In the genomic region with DNA sequence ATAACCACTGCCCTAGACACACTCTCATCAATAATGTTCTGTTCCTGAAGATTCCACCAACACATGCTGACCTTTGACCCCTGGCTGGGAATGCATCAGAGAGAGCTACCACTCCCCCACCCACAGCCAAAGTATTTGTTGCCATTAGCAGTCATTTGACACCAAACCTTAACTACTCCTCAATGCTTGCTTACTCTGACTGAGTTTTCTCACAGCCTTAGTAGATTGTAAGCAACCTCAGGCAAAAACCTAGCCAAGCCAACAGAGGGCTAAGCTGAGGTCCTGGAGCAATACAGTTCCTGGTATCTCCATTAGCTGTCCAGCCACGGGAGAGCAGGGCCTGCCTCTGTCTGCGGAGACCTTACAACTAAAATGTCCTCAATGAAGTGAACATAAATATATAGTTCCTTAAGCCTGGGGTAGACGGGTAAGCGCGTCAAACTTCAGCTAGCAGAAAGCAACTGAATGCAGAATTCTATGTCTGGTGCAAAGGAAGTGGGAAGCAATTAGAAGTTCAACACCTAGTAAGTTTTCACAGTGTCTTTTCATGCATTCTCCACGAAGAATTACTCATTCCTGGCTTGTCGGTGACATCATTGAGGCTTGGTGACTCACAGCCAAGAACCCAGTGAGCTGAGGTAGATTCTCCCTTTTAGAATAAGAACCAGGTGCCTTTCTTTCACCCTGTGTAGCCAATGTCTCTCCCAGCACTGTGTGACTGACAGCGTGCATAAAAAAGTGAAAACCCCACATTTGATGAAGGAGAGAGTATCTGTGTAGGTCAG, we compare ENCODE assay signal across 1 mouse cellular context.
TF ChIP-seq lines count a peak whose summit lies in the region.

No protein-coding gene starts in this region.

TF ChIP-seq in CH12.LX, 34 proteins besides CTCF, POLR2A, EP300 and RAD21 (continued from another document):
- TF ChIP-seq BHLHE40 (IDR thresholded peaks at IDR 0.05; ENCODE audit: low read depth, low read length) (peak; percentile 47), TBP (conservative IDR thresholded peaks at IDR 0.05; ENCODE audit: low read depth, low read length) (no peak), ZMIZ1 (IDR thresholded peaks at IDR 0.05; ENCODE audit: low read depth, low read length) (no peak), MAX (IDR thresholded peaks at IDR 0.05; ENCODE audit: low read length) (no peak), NRF1 (IDR thresholded peaks at IDR 0.05; ENCODE audit: low read depth, low read length) (no peak), USF1 (IDR thresholded peaks at IDR 0.05; ENCODE audit: low read depth, low read length) (no peak), PAX5 (IDR thresholded peaks at IDR 0.05; ENCODE audit: low read length) (no peak), MXI1 (IDR thresholded peaks at IDR 0.05; ENCODE audit: low read depth, low read length) (no peak), JUND (conservative IDR thresholded peaks at IDR 0.05; ENCODE audit: low read depth, low read length) (peak; percentile 90), ZC3H11A (IDR thresholded peaks at IDR 0.05; ENCODE audit: low read depth, low read length) (no peak), HCFC1 (IDR thresholded peaks at IDR 0.05; ENCODE audit: low read depth, low read length) (no peak), GABPA (IDR thresholded peaks at IDR 0.05; ENCODE audit: insufficient replicate concordance, low read depth, low read length) (no peak)
TF ChIP-seq in CH12.LX: peak in this region for 9.
